Mouse (Mus musculus): ENCODE results near the gene F8. TPM values are rescaled to one million over a fixed set of nuclear protein-coding genes. Genes with fewer than 3 reads are reported as not detected.

The F8 gene
- total and polyA plus RNA-seq, 2 experiments from 2014 or later = 1.5 to 1.8 TPM

DNA sequence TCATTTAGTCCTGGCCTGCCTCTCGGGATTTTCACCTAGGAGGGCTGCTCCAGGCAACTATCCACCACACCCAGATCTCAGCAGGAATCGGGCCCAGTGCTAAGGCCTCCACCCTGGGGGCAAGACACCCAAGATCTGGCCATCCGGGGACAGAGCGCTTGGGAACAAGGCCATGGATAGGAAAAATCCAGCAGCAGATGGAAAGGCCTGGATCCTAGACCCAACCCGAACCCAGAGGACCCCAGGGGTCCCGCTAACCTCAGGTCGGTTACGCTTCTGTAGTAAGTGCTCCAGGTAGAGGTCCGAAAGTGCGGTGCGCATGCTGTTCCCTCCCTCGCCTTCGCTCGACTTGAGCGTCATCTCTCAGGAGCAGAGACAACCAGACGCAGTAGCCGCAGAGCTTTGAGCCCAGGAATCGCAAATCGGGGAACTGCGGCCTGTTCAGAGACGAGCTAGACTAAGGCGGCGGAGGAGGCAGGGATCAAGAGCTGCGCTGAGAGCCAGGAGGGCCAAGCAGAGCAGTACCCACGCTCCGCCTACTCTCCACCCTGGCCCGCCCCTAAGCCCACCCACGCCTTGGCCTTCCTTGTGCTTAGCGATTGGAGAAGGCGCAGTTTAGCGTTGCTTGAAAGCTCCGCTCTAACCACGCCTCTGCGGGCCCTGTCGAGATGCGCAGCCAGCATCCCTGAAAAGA is 251.8 kb downstream of the F8 start, which contains the start of gene Mpp1:
TSS of gene Mpp1 (minus strand) at position 550 of the 694 bp plus-strand sequence.
- TF ChIP-seq CTCF (IDR thresholded peaks at IDR 0.05) = no peak
- H3K9me3 ChIP-seq (ENCODE audit: low read length) = no peaks in the 10 kb centered on the region

DNA sequence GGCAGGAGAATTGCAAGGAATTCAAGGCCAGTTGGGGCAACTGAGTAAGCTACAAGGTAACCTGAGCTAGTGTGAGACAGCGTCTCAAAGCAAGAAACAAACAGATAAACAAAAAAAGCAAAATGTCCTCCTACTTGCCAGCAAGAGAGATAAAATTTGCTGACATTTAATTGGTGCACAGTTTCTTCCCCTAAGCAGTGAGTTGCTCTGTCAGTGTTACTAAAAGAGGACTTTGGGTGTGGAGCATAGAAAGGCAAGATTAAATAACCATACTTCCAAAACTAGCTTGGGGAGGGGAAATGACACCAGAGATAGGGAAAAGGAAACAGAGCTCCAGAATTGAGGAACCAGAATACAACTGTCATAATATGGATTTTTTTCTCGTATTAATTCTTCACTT is 252.9 kb downstream of the F8 start:
- H3K4me2 ChIP-seq (ENCODE audit: low read depth, low read length, poor library complexity, severe bottlenecking) = no peak overlapping the region
- 68% methylated on average over 2 of the region's 2 CpGs for WGBS

More for the DNA sequence above, 251.8 kb downstream of the F8 start, which contains the start of gene Mpp1:
- H3K27me3 ChIP-seq (ENCODE audit: insufficient read depth, low read length) = no peaks in the 10 kb centered on the region
- peak within 1 kb of the TSS; percentile 46 for H3K4me3 ChIP-seq (ENCODE audit: low read depth, low read length)
- no peaks in the 10 kb centered on the region for H3K36me3 ChIP-seq (ENCODE audit: insufficient read depth, low read length)
- ATAC-seq (ENCODE audit: low FRiP score) = peak; percentile 96
- peak; percentile 85 for DNase-seq (ENCODE audit: low spot score)
- H3K4me1 ChIP-seq (ENCODE audit: insufficient read depth, low read length) = no peaks in the 10 kb centered on the region
- H3K27ac ChIP-seq (ENCODE audit: low read depth, low read length) = peak within 1 kb of the TSS; percentile 32; the same call in 1 of the 2 replicates
- WGBS = 22% methylated on average over 36 of the region's 36 CpGs
- peak within 1 kb of the TSS; percentile 56 for H3K4me2 ChIP-seq (ENCODE audit: low read depth, low read length, poor library complexity, severe bottlenecking)
- H3K9ac ChIP-seq (replicated peaks; ENCODE audit: low read length, poor library complexity, severe bottlenecking) = peak within 1 kb of the TSS; percentile 62

DNA sequence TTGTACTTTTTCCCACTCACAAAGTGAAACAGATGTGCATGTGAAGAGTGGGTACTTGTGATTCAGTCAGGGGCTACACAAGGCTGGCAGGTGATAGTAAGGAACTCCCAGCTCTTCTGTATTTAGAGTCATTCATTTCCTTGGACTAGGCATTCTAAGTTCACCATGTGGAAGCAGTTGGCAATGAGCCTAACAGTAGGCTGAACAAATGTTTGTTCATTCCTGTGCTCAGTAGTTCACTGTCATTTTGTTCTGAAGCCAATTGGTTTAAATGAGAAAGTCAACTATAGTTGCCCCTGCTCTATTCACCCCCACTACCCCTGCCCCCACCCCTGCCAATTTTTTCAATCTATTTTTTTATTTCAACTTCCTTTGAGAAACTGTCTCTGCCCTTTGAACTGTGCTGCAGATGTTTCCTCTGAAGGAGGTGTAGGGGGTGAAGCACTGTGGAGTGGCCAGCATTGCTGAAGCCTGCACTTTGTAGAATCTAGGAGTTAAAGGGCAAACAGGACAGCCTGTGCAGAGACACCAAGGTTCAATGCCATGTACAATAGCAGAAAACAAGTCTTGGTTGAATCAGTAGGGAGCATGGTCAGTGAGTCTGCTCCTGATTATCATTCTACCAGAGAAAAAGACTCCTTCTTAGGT is 254.0 kb downstream of the F8 start:
- no peak for DNase-seq (ENCODE audit: low spot score)
- H3K36me3 ChIP-seq (ENCODE audit: insufficient read depth, low read length) = no peaks in the 10 kb centered on the region
- H3K4me2 ChIP-seq (ENCODE audit: low read depth, low read length, poor library complexity, severe bottlenecking) = no peak overlapping the region

More for the DNA sequence above, 252.9 kb downstream of the F8 start:
- H3K27me3 ChIP-seq (ENCODE audit: insufficient read depth, low read length) = no peaks in the 10 kb centered on the region
- no peaks in the 10 kb centered on the region for H3K4me1 ChIP-seq (ENCODE audit: insufficient read depth, low read length)
- no peaks in the 10 kb centered on the region for H3K36me3 ChIP-seq (ENCODE audit: insufficient read depth, low read length)
- ATAC-seq (ENCODE audit: low FRiP score) = no peak
- H3K9me3 ChIP-seq (ENCODE audit: low read length) = no peaks in the 10 kb centered on the region
- H3K27ac ChIP-seq (ENCODE audit: low read depth, low read length) = no peak overlapping the region
- no peak overlapping the region for H3K9ac ChIP-seq (replicated peaks; ENCODE audit: low read length, poor library complexity, severe bottlenecking)
- no peak for TF ChIP-seq CTCF (IDR thresholded peaks at IDR 0.05)
- DNase-seq (ENCODE audit: low spot score) = no peak
- H3K4me3 ChIP-seq (ENCODE audit: low read depth, low read length) = no peak overlapping the region

DNA sequence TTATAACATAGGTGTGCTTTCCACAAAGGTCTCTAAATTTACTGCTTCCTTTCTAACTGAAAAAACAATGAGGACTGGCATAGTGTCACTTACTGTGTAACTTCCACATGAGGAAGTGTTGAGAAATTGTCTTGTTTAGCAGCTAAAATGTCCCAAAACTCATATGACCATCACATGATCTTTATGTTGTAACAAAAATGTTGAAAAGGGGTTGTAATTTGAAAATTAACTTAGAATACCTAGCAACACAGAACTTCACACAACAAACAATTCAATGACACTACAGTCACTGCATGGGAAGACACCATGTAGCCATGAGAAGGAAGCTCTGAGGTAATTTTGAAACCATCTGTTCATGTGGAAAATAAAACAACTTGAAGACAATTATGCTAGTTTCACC is 255.5 kb downstream of the F8 start:
- H3K4me2 ChIP-seq (ENCODE audit: low read depth, low read length, poor library complexity, severe bottlenecking) = no peak overlapping the region
- TF ChIP-seq CTCF (IDR thresholded peaks at IDR 0.05) = no peak
- no peaks in the 10 kb centered on the region for H3K4me1 ChIP-seq (ENCODE audit: insufficient read depth, low read length)
- H3K27ac ChIP-seq (ENCODE audit: low read depth, low read length) = no peak overlapping the region
- H3K27me3 ChIP-seq (ENCODE audit: insufficient read depth, low read length) = no peaks in the 10 kb centered on the region
- ATAC-seq (ENCODE audit: low FRiP score) = no peak
- no peaks in the 10 kb centered on the region for H3K9me3 ChIP-seq (ENCODE audit: low read length)
- no peak for DNase-seq (ENCODE audit: low spot score)
- H3K36me3 ChIP-seq (ENCODE audit: insufficient read depth, low read length) = no peaks in the 10 kb centered on the region
- H3K4me3 ChIP-seq (ENCODE audit: low read depth, low read length) = no peak overlapping the region
- no peak overlapping the region for H3K9ac ChIP-seq (replicated peaks; ENCODE audit: low read length, poor library complexity, severe bottlenecking)

More for the DNA sequence above, 254.0 kb downstream of the F8 start:
- no peak overlapping the region for H3K4me3 ChIP-seq (ENCODE audit: low read depth, low read length)
- no peak for ATAC-seq (ENCODE audit: low FRiP score)
- no peak overlapping the region for H3K27ac ChIP-seq (ENCODE audit: low read depth, low read length)
- no peak for TF ChIP-seq CTCF (IDR thresholded peaks at IDR 0.05)
- no peaks in the 10 kb centered on the region for H3K9me3 ChIP-seq (ENCODE audit: low read length)
- no peak overlapping the region for H3K9ac ChIP-seq (replicated peaks; ENCODE audit: low read length, poor library complexity, severe bottlenecking)
- H3K27me3 ChIP-seq (ENCODE audit: insufficient read depth, low read length) = no peaks in the 10 kb centered on the region
- no peaks in the 10 kb centered on the region for H3K4me1 ChIP-seq (ENCODE audit: insufficient read depth, low read length)

DNA sequence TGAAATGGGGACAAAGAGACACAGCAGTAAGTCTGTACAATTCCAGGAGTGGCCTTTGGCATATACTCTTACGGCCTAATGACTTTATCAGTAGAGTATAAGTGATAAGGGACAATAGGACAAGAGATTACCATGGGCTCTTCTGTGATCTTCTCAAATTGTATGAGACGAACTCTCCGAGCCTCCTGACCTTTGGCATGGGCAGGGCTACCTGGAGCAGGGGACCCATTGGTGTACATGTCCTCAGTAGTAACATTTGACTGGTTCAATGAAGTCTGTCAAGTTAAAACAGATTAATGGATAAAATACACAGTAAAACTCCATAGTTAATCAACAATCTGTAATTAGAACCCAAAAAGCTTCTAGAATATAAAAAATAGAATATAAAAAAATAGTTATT is 256.8 kb downstream of the F8 start:
- Histone ChIP-seq H3K27me3 (ENCODE audit: insufficient read depth, low read length) (no peaks in the 10 kb centered on the region), H3K4me2 (ENCODE audit: low read depth, low read length, poor library complexity, severe bottlenecking) (no peak overlapping the region), H3K27ac (ENCODE audit: low read depth, low read length) (no peak overlapping the region), H3K9me3 (ENCODE audit: low read length) (no peaks in the 10 kb centered on the region), H3K36me3 (ENCODE audit: insufficient read depth, low read length) (no peaks in the 10 kb centered on the region), H3K4me3 (ENCODE audit: low read depth, low read length) (no peak overlapping the region), H3K4me1 (ENCODE audit: insufficient read depth, low read length) (no peaks in the 10 kb centered on the region), H3K9ac (replicated peaks; ENCODE audit: low read length, poor library complexity, severe bottlenecking) (no peak overlapping the region)
- ATAC-seq (ENCODE audit: low FRiP score) (no peak), DNase-seq (ENCODE audit: low spot score) (no peak)
- WGBS = 83% methylated on average over 3 of the region's 3 CpGs
- no peak for TF ChIP-seq CTCF (IDR thresholded peaks at IDR 0.05)

Other genes starting within 250 kb of the F8 start
- not detected in 2 replicates for gene Smim9, start 218.8 kb downstream of the F8 start, total RNA-seq (2014; rRNA removed)
- gene Smim9, start 218.8 kb downstream of the F8 start, polyA plus RNA-seq (2015; fragmentation: Nextera tagmentation; extraction: Ambion mirVana) = not detected in 2 replicates
- gene Fundc2, start 216 bp downstream of the F8 start, total RNA-seq (2014; rRNA removed) = 24.4 and 38.7 TPM in 2 replicates
- gene Fundc2, start 216 bp downstream of the F8 start, polyA plus RNA-seq (2015; fragmentation: Nextera tagmentation; extraction: Ambion mirVana) = 29.4 and 29.9 TPM in 2 replicates
- gene Cmc4, start 34.0 kb upstream of the F8 start, total RNA-seq (2014; rRNA removed) = 10.4 and 12.0 TPM in 2 replicates
- gene Cmc4, start 34.0 kb upstream of the F8 start, polyA plus RNA-seq (2015; fragmentation: Nextera tagmentation; extraction: Ambion mirVana) = 24.9 TPM in 2 replicates
- gene Mtcp1, start 34.0 kb upstream of the F8 start, total RNA-seq (2014; rRNA removed) = 5.5 and 8.2 TPM in 2 replicates
- gene Mtcp1, start 34.0 kb upstream of the F8 start, polyA plus RNA-seq (2015; fragmentation: Nextera tagmentation; extraction: Ambion mirVana) = 3.0 and 3.8 TPM in 2 replicates
- 14.0 and 19.3 TPM in 2 replicates for gene Brcc3, start 34.0 kb upstream of the F8 start, total RNA-seq (2014; rRNA removed)
- gene Brcc3, start 34.0 kb upstream of the F8 start, polyA plus RNA-seq (2015; fragmentation: Nextera tagmentation; extraction: Ambion mirVana) = 33.0 and 34.4 TPM in 2 replicates
- gene Vbp1, start 131.7 kb upstream of the F8 start, total RNA-seq (2014; rRNA removed) = 91.1 and 134 TPM in 2 replicates
- gene Vbp1, start 131.7 kb upstream of the F8 start, polyA plus RNA-seq (2015; fragmentation: Nextera tagmentation; extraction: Ambion mirVana) = 291 and 309 TPM in 2 replicates
- gene Rab39b, start 195.6 kb upstream of the F8 start, total RNA-seq (2014; rRNA removed) = 30.0 and 35.5 TPM in 2 replicates
- gene Rab39b, start 195.6 kb upstream of the F8 start, polyA plus RNA-seq (2015; fragmentation: Nextera tagmentation; extraction: Ambion mirVana) = 24.1 and 24.4 TPM in 2 replicates